Mouse (Mus musculus) intestine, embryonic 15.5 days (tissue): ENCODE measurements around the gene Carmil1. TPM values are rescaled to one million over a fixed set of nuclear protein-coding genes. Genes with fewer than 3 reads are reported as not detected.
A peak's percentile ranks its signal among the peaks of the same experiment; 100 is the strongest.

ENCODE experiments used
- ATAC-seq: fragments of 200-750 bp; cut with Nextera tagmentation; 2 replicates; pipeline ENCODE4 v1.8.0; 2017; ENCODE audit warnings: moderate TSS enrichment, moderate library complexity
- H3K27ac ChIP-seq: fragments of 300-500 bp; sonication (generic); 2 replicates; pipeline ENCODE4 v1.5.1; 2015; ENCODE audit warnings: mild to moderate bottlenecking, inconsistent platforms
- H3K27me3 ChIP-seq: fragments of 300-500 bp; sonication (generic); replicated peaks from 2 replicates; pipeline ENCODE4 v1.6.1; 2015; ENCODE audit warnings: inconsistent platforms
- H3K36me3 ChIP-seq: fragments of 300-500 bp; sonication (generic); 2 replicates; pipeline ENCODE4 v1.6.1; 2015; ENCODE audit warnings: inconsistent platforms
- H3K4me1 ChIP-seq: fragments of 300-500 bp; sonication (generic); replicated peaks from 2 replicates; pipeline ENCODE4 v1.6.1; 2015; ENCODE audit warnings: inconsistent platforms
- H3K4me2 ChIP-seq: fragments of 300-500 bp; sonication (generic); replicated peaks from 2 replicates; pipeline ENCODE4 v1.6.1; 2015; ENCODE audit warnings: mild to moderate bottlenecking, inconsistent platforms
- H3K4me3 ChIP-seq: fragments of 300-500 bp; sonication (generic); replicated peaks from 2 replicates; pipeline ENCODE4 v1.5.1; 2015; ENCODE audit warnings: inconsistent platforms
- H3K9ac ChIP-seq: fragments of 300-500 bp; sonication (generic); 2 replicates; pipeline ENCODE4 v1.6.1; 2015; ENCODE audit warnings: inconsistent platforms
- H3K9me3 ChIP-seq: fragments of 300-500 bp; sonication (generic); 2 replicates; pipeline ENCODE4 v1.6.1; 2016; ENCODE audit warnings: inconsistent platforms
- WGBS: fragments of 180-500 bp; shearing (Covaris S2); methylation state at CpG from one replicate; pipeline ENCODE4 v1.1.7; 2015; 5-methylcytosine and 5-hydroxymethylcytosine counted together
- polyA plus RNA-seq: library from polyadenylated mRNA; unstranded; fragments of >200 nt; fragmentation: Nextera tagmentation; extraction: Ambion mirVana; gene quantifications from 2 replicates; pipeline ENCODE4 v1.2.1, GENCODE M21; 2015

Carmil1 gene
- polyA plus RNA-seq, 1 experiment from 2014 or later = 40.3 TPM

DNA sequence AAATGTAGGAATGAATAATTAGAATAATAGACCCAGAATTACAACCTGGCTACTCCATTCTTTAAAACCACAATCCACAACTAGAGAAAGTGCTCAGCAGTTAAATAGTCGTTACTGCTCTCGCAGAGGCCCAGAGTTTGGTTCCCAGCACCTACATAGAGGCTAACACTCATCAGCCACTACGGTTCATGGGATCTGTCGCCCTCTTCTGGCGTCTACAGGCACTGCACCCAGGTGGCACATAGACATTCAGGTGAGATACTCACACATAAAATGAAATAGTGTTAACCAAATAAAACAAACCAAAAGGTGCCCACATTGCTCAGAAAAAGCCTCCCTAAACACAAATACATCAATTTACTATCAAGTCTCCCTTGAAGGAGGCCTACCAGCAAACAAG is 86.6 kb downstream of the Carmil1 start:
- no peak overlapping the region for H3K4me2 ChIP-seq
- ATAC-seq = no peak
- H3K27ac ChIP-seq = no peak overlapping the region
- 0 out of 2 replicates have a peak, but pooled peaks cover 3% of the 10 kb centered on the region for H3K4me1 ChIP-seq
- no peak overlapping the region for H3K4me3 ChIP-seq
- no peaks in the 10 kb centered on the region for H3K36me3 ChIP-seq
- no peak overlapping the region for H3K9ac ChIP-seq
- WGBS = 85% methylated on average over 5 of the region's 5 CpGs
- H3K27me3 ChIP-seq = no peaks in the 10 kb centered on the region
- H3K9me3 ChIP-seq = no peaks in the 10 kb centered on the region

DNA sequence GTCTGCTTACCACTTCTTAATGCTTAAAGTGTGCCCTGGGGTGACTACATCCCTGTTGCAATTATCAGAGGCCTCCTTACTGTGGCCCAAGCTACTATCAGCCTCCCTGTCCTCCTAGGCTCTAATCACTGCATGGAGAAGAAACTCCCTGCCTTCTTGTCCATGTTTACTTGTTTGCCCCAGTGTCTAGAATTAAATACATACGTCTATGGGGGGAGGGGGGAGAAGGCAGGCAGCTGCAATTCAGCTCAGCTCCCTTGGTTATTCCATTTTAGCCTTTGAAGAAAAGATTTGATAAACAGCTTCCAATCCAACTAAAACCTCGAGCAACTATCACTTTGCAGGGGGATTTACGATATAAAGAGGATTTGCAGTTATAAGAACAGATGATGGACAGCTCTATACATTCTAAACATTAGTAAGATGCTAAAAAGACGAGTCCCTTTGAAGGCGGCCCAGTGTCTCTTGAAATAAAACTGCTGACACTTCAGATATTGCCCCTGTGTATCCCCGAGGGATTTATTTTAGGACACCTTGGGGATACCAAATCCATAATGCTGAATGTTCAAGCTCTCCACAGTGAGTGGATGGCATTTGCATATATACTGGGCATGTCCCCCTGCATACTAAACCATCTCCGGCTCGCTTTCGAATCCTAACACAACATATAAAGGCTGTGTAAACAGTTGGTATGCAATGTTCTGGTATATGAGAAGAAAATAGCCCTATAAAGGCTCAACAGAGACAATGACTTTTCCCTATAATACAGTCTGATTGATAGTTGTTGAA is 89.5 kb downstream of the Carmil1 start:
- Histone ChIP-seq H3K27ac (no peak overlapping the region), H3K9ac (no peak overlapping the region), H3K4me1 (0 out of 2 replicates have a peak, but pooled peaks cover 5% of the 10 kb centered on the region), H3K4me2 (no peak overlapping the region), H3K27me3 (no peaks in the 10 kb centered on the region), H3K9me3 (no peaks in the 10 kb centered on the region), H3K36me3 (no peaks in the 10 kb centered on the region), H3K4me3 (no peak overlapping the region)
- WGBS = 70% methylated on average over 9 of the region's 9 CpGs
- no peak for ATAC-seq

DNA sequence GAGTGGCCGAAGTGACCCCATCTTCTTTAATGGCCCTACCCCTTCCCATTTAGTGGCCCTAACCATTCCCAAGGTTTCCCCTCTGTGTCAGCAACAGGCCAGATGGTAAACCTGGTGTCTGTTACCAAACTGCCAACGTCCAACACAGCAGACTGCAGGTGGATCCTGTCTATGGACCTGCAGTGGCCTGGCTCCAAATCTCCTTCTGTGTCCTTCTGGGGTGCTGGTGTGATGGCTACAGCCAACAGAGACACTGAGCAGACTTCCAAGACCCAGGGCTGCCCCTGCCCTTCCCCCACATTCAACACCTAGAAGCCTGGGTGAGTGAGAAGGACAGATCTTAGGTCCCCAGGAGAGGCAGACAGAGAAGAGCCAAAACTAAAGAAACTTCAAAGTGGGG is 93.6 kb downstream of the Carmil1 start:
- Histone ChIP-seq H3K27me3 (no peaks in the 10 kb centered on the region), H3K4me3 (no peak overlapping the region), H3K36me3 (no peaks in the 10 kb centered on the region), H3K4me1 (peaks cover 9% of the 10 kb centered on the region; the same call in 1 of the 2 replicates), H3K9ac (no peak overlapping the region), H3K27ac (no peak overlapping the region), H3K4me2 (no peak overlapping the region), H3K9me3 (no peaks in the 10 kb centered on the region)
- WGBS = 44% methylated on average over 2 of the region's 2 CpGs
- ATAC-seq = no peak

DNA sequence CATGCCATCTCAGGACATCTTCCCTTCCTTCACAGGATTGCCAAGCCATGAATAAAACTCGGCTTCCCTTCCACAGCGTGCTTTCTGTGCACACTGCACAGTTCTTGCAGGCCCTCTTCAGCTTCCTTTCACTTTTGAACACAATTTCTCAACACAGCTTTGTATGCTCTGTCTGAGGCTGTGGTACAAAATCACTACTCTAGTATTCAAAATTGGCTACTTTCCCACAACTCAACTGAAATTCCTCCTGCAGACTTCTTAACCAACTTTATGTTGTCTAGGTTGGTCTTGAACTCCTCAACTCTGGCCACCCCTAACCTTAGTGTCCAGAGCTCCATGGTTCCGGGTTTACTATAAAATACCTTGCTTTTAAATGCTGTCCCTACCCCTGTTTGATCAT is 95.0 kb downstream of the Carmil1 start:
- no peak overlapping the region for H3K9ac ChIP-seq
- no peak overlapping the region for H3K4me3 ChIP-seq
- H3K4me1 ChIP-seq = peaks cover 9% of the 10 kb centered on the region; the same call in 1 of the 2 replicates
- H3K36me3 ChIP-seq = no peaks in the 10 kb centered on the region
- no peak overlapping the region for H3K4me2 ChIP-seq
- no peaks in the 10 kb centered on the region for H3K9me3 ChIP-seq
- 93% methylated on average over 3 of the region's 3 CpGs for WGBS
- H3K27ac ChIP-seq = no peak overlapping the region
- no peaks in the 10 kb centered on the region for H3K27me3 ChIP-seq
- ATAC-seq = no peak

DNA sequence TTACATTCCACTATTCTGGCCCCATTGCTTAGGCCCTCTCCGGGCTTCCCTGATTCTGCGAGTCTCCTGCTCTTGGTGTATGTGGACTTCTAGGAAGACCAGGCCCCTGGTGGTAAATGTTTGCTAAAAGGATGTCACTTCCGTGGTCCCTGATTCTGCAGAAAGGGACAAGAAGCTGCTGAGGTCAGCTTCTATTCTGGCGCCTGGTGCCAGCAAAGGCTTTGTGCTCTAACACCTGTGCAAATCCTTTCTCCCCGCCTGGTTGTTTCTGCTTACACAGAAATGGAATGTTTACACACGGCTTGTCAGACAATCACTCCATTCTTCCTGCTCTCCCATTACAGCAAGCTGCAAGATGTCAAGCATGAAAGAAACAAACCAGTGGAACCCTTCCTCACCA is 97.7 kb downstream of the Carmil1 start:
- Histone ChIP-seq H3K4me2 (no peak overlapping the region), H3K9ac (no peak overlapping the region), H3K36me3 (no peaks in the 10 kb centered on the region), H3K27ac (no peak overlapping the region), H3K9me3 (no peaks in the 10 kb centered on the region), H3K4me3 (no peak overlapping the region), H3K4me1 (peaks cover 9% of the 10 kb centered on the region; the same call in 1 of the 2 replicates), H3K27me3 (no peaks in the 10 kb centered on the region)
- 26% methylated on average over 6 of the region's 6 CpGs for WGBS
- ATAC-seq = peak; percentile 61

DNA sequence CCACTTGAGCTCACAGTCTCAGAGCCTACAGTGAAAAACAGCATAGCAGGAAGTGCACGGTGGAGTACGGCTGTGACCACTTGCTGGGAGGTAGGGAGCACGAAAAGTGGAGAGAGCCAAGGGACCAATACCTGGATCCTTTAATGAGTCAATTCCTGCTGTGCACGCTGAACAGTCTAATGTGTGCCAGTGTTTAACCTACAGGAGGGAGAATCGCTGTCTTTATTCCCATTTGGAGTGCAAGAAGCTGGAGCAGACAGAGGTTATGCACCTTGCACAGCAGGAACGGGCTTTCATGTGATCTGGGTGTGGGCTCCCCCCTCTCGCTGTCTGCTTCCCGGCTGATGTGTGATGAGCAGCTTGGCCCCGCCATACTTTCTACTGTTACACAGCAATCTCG is 101.1 kb downstream of the Carmil1 start:
- Histone ChIP-seq H3K27ac (no peak overlapping the region), H3K9me3 (no peaks in the 10 kb centered on the region), H3K4me2 (no peak overlapping the region), H3K9ac (no peak overlapping the region), H3K4me1 (peaks cover 7% of the 10 kb centered on the region; the same call in 1 of the 2 replicates), H3K36me3 (no peaks in the 10 kb centered on the region), H3K4me3 (no peak overlapping the region), H3K27me3 (no peaks in the 10 kb centered on the region)
- ATAC-seq = no peak
- 87% methylated on average over 10 of the region's 10 CpGs for WGBS

DNA sequence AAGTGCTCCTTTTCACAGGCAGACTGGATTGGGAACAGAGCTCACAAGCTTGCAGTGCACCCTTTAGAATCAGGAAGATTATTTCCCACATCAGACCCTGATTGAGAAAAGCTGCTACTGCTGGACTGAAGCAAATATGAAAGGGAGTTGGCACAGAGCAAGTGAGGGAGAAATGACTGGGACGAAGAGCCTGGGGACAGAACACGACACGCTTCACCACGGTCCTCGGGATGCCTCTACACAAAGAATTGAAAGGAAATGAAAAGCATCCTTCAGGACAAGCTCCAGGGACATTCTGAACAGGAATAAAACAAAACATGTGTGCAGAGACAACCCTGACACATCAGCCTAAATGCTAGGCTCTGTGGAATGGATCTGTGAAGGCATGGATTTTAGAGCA is 103.0 kb downstream of the Carmil1 start:
- WGBS = 78% methylated on average over 5 of the region's 5 CpGs
- Histone ChIP-seq H3K9ac (no peak overlapping the region), H3K4me2 (no peak overlapping the region), H3K27ac (no peak overlapping the region), H3K27me3 (no peaks in the 10 kb centered on the region), H3K9me3 (no peaks in the 10 kb centered on the region), H3K4me3 (no peak overlapping the region), H3K36me3 (no peaks in the 10 kb centered on the region), H3K4me1 (peaks cover under 1% of the 10 kb centered on the region; the same call in 1 of the 2 replicates)
- no peak for ATAC-seq

DNA sequence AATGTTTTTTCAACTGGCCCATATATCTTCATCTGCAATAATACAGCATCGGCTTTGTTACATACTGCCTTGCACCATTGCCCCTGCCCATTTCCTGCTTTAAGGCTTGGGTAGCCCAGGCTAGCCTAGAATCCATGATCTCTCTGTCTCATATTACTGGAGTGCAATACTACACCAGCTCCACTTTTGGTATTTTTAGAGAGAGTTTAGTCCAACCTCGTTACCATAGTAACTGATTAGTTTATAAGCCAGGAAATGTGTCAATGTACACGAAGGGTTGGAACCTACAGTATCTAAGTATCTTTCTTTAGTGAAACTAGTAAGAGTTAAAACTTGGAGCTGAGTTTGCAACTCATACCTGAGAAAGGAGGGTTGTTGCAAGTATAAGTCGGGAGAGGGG is 103.8 kb downstream of the Carmil1 start:
- H3K27me3 ChIP-seq = no peaks in the 10 kb centered on the region
- no peak overlapping the region for H3K9ac ChIP-seq
- H3K27ac ChIP-seq = no peak overlapping the region
- no peak for ATAC-seq
- WGBS = 64% methylated on average over 4 of the region's 4 CpGs
- H3K9me3 ChIP-seq = no peaks in the 10 kb centered on the region
- no peaks in the 10 kb centered on the region for H3K36me3 ChIP-seq
- H3K4me2 ChIP-seq = no peak overlapping the region
- no peaks in the 10 kb centered on the region for H3K4me1 ChIP-seq
- H3K4me3 ChIP-seq = no peak overlapping the region

DNA sequence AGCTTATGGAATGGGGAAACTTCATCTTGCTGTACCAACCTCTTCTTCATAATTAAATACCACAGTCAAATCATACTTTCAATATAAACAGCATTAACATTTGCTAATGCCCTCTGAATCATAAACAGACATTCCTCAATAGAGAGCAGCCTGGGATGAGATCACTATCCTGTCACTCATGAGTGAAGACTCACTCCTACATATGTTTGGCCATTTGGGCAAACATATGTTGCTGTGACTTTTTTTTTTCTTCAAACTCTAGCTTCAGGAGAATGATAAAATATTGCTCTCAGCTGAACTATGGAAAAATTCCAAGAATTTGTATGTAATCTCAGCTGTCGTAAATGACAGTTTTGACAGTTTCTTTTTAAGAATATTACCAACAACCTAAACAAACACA is 110.9 kb downstream of the Carmil1 start:
- 77% methylated on average over 1 of the region's 1 CpGs for WGBS
- no peak for ATAC-seq
- no peak overlapping the region for H3K4me2 ChIP-seq

DNA sequence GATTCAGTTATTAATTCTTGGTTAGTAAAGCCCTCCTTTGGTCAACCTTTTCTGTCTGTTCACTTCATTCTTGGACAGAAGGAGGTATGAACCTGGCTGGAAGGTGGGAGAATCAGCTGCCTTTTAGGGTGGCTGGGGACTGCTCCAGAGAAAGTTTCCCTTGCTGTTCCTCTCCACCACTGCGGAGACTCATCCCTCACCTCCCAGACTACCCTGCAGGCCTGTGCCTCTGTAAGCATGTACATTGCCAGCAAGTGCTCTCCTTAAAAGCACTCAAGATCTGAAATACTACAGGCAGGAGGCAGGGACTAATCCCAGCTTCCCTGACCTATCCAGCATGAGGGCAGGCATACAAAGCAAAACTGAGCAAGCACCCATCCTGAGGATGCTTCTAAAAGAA is 117.2 kb downstream of the Carmil1 start:
- no peak overlapping the region for H3K9ac ChIP-seq
- H3K4me3 ChIP-seq = no peak overlapping the region
- ATAC-seq = no peak
- H3K4me1 ChIP-seq = no peaks in the 10 kb centered on the region
- no peaks in the 10 kb centered on the region for H3K27me3 ChIP-seq
- H3K36me3 ChIP-seq = no peaks in the 10 kb centered on the region
- no peaks in the 10 kb centered on the region for H3K9me3 ChIP-seq
- no peak overlapping the region for H3K27ac ChIP-seq
- WGBS = 95% methylated on average over 1 of the region's 1 CpGs
- no peak overlapping the region for H3K4me2 ChIP-seq

More for the DNA sequence above, 110.9 kb downstream of the Carmil1 start:
- Histone ChIP-seq H3K36me3 (no peaks in the 10 kb centered on the region), H3K9me3 (no peaks in the 10 kb centered on the region), H3K27me3 (no peaks in the 10 kb centered on the region), H3K4me1 (no peaks in the 10 kb centered on the region), H3K9ac (no peak overlapping the region), H3K27ac (no peak overlapping the region), H3K4me3 (no peak overlapping the region)

DNA sequence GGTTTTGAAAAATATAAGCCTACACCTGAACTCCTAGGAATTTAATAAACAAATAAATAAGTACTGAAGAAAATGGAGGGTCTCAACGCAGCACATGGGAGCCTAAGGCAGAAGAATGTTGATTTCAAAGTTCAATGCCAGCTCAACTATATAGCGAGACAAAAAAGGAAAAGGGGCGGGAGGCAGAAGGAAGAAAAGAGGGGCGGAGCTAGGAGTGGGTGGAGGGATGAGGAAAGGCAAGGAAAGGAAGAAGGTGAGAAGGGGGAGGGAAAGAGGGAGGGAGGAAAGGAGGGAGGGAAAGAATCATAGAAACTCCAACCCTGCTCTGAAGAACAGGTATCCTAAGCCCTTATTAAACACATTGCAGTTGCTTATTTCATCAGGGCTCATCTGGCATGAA is 119.5 kb downstream of the Carmil1 start:
- H3K9me3 ChIP-seq = no peaks in the 10 kb centered on the region
- no peaks in the 10 kb centered on the region for H3K27me3 ChIP-seq
- no peaks in the 10 kb centered on the region for H3K36me3 ChIP-seq
- WGBS = 78% methylated on average over 4 of the region's 4 CpGs
- no peak overlapping the region for H3K27ac ChIP-seq
- H3K4me2 ChIP-seq = no peak overlapping the region
- peak; percentile 46; the same call in 1 of the 2 replicates for ATAC-seq
- no peak overlapping the region for H3K4me3 ChIP-seq
- H3K4me1 ChIP-seq = no peaks in the 10 kb centered on the region
- no peak overlapping the region for H3K9ac ChIP-seq

DNA sequence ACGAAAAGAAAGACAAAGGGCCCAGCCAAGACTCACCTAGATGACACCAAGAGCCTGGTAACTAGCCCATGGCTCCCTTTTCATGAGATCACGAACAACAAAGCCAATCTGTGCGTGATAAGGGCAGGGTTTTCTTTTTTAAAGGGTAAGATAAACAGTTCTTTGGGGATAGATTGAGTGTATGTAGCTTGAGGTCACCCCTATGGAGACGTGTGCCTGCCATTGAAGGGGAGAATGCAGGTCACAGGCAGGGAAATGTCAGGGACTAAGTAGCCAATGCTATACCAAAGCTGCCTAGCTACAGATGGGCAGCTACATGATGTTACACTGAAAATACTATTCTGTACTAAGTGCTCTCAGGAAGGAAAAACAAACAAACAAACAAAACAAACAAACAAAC is 120.6 kb downstream of the Carmil1 start:
- Histone ChIP-seq H3K9ac (no peak overlapping the region), H3K9me3 (no peaks in the 10 kb centered on the region), H3K27ac (no peak overlapping the region), H3K4me1 (no peaks in the 10 kb centered on the region), H3K4me3 (no peak overlapping the region), H3K36me3 (no peaks in the 10 kb centered on the region), H3K27me3 (no peaks in the 10 kb centered on the region), H3K4me2 (no peak overlapping the region)
- peak; percentile 41; the same call in 1 of the 2 replicates for ATAC-seq
- WGBS = 69% methylated on average over 4 of the region's 4 CpGs
